Mouse (Mus musculus) small intestine, adult 2 months (tissue): ENCODE results near the gene Prune1. TPM values are rescaled to one million over a fixed set of nuclear protein-coding genes. Genes with fewer than 3 reads are reported as not detected.
A peak's percentile ranks its signal among the peaks of the same experiment; 100 is the strongest.

Experiments
- H3K27ac ChIP-seq: fragments of 200-500 bp; 2 replicates; pipeline ENCODE4 v1.5.1; 2012; ENCODE audit warnings: low read depth, low read length, control low read depth, inconsistent platforms; ENCODE audit not compliant: insufficient read depth
- H3K27me3 ChIP-seq: fragments of 200-500 bp; 2 replicates; pipeline ENCODE4 v1.6.1; 2012; ENCODE audit warnings: mild to moderate bottlenecking, moderate library complexity, low read length, inconsistent platforms; ENCODE audit not compliant: control insufficient read depth, insufficient read depth
- H3K36me3 ChIP-seq: fragments of 200-500 bp; 2 replicates; pipeline ENCODE4 v1.6.1; 2012; ENCODE audit warnings: mild to moderate bottlenecking, low read length, control low read depth, inconsistent platforms; ENCODE audit not compliant: control insufficient read depth, insufficient read depth
- H3K4me1 ChIP-seq: fragments of 200-500 bp; 2 replicates; pipeline ENCODE4 v1.6.1; 2012; ENCODE audit warnings: low read length, inconsistent platforms, mixed read lengths; ENCODE audit not compliant: control insufficient read depth, insufficient read depth, insufficient read length
- H3K4me3 ChIP-seq: fragments of 200-500 bp; 2 replicates; pipeline ENCODE4 v1.5.1; 2012; ENCODE audit warnings: low read depth, mild to moderate bottlenecking, control low read depth, inconsistent platforms, low read length, moderate library complexity
- CTCF ChIP-seq: fragments of 200-500 bp; IDR thresholded peaks from 2 replicates; pipeline ENCODE4 v1.5.1; 2012; ENCODE audit warnings: low read depth, mild to moderate bottlenecking, control low read depth, inconsistent platforms, low read length, moderate library complexity, mixed read lengths; ENCODE audit not compliant: insufficient replicate concordance, insufficient read length; ENCODE audit errors: extremely low read depth
- POLR2A ChIP-seq: fragments of 200-500 bp; IDR thresholded peaks from 2 replicates; pipeline ENCODE4 v1.6.1; 2012; ENCODE audit warnings: low read depth, mild to moderate bottlenecking, control low read depth, inconsistent platforms, low read length, moderate library complexity
- WGBS: fragments of 180-500 bp; shearing (Covaris S2); methylation state at CpG from one replicate; pipeline ENCODE4 v1.1.7; 2018; 5-methylcytosine and 5-hydroxymethylcytosine counted together
- polyA plus RNA-seq: library from polyadenylated mRNA; depleted of rRNA; stranded (reverse); fragments of >200 nt; gene quantifications from 2 replicates; pipeline ENCODE4 v1.2.3, GENCODE M21; 2012

Prune1 gene
- polyA plus RNA-seq, 1 experiment, result 11.5 TPM

DNA sequence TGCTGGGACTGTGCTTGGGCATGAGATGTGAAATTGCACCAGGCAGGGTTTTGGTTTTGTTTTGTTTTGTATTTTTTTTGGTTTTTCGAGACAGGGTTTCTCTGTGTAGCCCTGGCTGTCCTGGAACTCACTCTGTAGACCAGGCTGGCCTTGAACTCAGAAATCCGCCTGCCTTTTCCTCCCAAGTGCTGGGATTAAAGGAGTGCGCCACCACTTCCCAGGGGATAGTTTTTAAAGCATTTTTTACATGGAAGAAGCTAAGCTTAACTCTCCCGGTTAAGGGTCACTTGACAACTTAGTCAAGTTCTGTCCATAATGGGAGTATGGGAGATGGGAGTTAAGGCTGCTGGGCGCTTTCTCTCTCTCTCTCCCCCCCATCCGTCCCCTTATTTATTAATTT lies 32.2 kb upstream of the Prune1 start:
- 89% methylated on average over 6 of the region's 6 CpGs for WGBS
- H3K27ac ChIP-seq, result no peak overlapping the region
- H3K36me3 ChIP-seq, result no peaks in the 10 kb centered on the region
- no peaks in the 10 kb centered on the region for H3K27me3 ChIP-seq
- TF ChIP-seq CTCF, result no peak
- TF ChIP-seq POLR2A, result no peak
- no peak overlapping the region for H3K4me3 ChIP-seq
- H3K4me1 ChIP-seq, result peaks cover 26% of the 10 kb centered on the region; the same call in 1 of the 2 replicates

DNA sequence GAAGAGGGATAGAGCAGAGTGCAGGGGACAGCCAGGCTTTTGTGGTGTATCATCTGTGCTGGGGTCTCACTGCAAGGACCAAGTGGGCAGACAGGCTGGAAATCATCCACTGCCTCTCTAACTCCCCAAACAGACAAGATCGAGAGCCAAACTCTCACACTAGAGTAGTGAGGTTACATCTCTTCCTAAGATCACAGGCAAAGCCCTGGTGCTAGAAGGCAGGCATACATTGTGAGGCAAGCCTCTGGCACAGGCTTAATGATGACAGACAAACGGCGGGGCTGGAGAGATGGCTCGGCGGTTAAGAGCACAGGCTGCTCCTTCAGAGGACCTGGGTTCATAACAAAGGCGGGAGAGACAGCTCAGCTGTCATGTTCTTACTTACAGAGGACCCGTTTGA lies 31.6 kb upstream of the Prune1 start:
- 79% methylated on average over 7 of the region's 7 CpGs for WGBS
- Histone ChIP-seq H3K36me3 (no peaks in the 10 kb centered on the region), H3K4me1 (peaks cover 22% of the 10 kb centered on the region; the same call in 1 of the 2 replicates), H3K27ac (no peak overlapping the region), H3K4me3 (no peak overlapping the region), H3K27me3 (no peaks in the 10 kb centered on the region)
- TF ChIP-seq CTCF, result no peak
- TF ChIP-seq POLR2A, result no peak

DNA sequence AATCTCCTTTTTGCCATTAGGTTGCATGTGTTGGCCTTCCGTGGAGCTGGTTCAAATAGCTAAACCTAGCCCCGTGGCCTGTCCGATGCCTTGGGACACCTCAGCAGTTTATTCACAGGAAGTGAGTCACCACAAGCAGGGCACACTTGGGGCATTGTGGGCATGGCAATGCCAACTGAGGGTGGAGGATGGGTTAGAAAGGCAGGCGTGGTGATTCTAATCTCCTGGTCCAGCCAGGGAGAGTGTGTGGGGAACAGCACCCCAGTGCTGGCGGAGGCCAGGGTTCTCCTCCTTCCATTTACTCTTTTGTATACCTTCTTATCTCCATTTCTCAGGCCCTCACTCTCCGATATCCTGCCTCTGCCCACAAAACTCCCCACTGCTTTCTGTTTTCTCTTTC lies 30.7 kb upstream of the Prune1 start:
- H3K36me3 ChIP-seq, result no peaks in the 10 kb centered on the region
- H3K4me1 ChIP-seq, result peaks cover 15% of the 10 kb centered on the region; the same call in 1 of the 2 replicates
- H3K27me3 ChIP-seq, result no peaks in the 10 kb centered on the region
- H3K27ac ChIP-seq, result peak overlapping the region; percentile 33; the same call in 1 of the 2 replicates
- TF ChIP-seq CTCF (no peak), POLR2A (no peak)
- no peak overlapping the region for H3K4me3 ChIP-seq
- 35% methylated on average over 6 of the region's 6 CpGs for WGBS

DNA sequence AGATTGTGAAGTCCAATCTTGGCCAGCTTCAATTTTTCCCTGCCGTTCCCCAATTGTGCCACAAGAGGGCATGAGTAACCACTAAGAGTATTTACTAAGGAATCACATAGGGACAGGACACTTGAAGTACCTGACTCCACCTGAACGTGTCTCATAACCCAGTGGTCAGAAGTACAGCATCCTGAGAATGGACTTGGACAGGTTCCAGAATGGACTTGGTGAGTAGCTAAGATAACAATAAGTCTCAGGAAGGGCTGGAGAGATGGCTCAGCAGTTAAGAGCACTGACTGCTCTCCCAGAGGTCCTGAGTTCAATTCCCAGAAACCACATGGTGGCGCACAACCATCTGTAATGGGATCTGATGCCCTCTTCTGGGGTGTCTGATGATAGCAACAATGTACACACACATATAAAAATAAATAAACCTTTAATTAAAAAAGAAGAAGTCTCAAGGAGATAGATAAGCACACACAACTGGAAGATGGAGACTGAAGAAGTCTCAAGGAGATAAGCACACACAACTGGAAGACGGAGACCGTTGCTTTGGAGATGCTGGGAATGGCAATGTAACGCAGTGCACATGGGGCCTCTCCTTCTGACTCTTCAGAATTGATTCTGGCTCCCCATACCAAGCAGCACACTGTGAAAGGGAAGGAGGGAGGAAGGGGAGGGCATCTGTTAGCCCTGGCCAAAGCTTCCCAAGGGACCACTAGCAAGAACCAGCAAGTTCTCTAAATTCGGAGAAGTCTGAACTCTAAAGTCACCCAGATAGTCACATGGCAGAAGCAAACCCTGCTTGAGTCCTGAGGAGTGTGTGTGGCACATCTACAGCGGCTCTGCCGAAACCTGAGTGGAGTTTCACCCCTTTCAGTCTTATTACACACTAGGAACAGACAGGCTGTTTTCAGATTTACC lies 29.3 kb upstream of the Prune1 start:
- H3K4me1 ChIP-seq, result peaks cover 8% of the 10 kb centered on the region; the same call in 1 of the 2 replicates
- WGBS, result 68% methylated on average over 9 of the region's 9 CpGs
- no peak overlapping the region for H3K4me3 ChIP-seq

DNA sequence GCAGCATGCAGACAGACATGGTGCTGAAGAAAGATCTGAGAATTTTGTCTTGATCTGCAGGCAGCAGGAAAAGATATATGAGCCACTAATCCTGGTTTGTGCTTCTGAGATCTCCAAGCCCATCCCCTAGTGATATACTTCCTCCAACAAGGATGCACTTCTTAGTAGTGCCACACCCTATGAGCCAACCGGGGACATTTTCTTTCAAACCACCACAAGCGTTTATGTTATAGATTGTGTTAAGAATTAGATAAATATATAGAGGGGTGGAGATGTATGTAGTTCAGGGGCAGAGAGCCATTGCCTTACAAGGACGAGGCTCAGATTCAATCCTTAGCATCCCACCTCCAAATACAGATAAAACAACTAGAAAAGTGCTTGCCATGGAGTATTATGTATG lies 28.6 kb upstream of the Prune1 start:
- no peaks in the 10 kb centered on the region for H3K27me3 ChIP-seq
- H3K36me3 ChIP-seq, result no peaks in the 10 kb centered on the region
- 37% methylated on average over 3 of the region's 3 CpGs for WGBS
- no peak overlapping the region for H3K27ac ChIP-seq
- TF ChIP-seq CTCF (no peak), POLR2A (no peak)
- H3K4me3 ChIP-seq, result no peak overlapping the region
- H3K4me1 ChIP-seq, result peaks cover 6% of the 10 kb centered on the region; the same call in 1 of the 2 replicates

More for the DNA sequence above, 29.3 kb upstream of the Prune1 start:
- peak; percentile 39; the same call in 1 of the 2 replicates for TF ChIP-seq CTCF
- no peak for TF ChIP-seq POLR2A
- Histone ChIP-seq H3K27ac (no peak overlapping the region), H3K36me3 (no peaks in the 10 kb centered on the region), H3K27me3 (no peaks in the 10 kb centered on the region)

DNA sequence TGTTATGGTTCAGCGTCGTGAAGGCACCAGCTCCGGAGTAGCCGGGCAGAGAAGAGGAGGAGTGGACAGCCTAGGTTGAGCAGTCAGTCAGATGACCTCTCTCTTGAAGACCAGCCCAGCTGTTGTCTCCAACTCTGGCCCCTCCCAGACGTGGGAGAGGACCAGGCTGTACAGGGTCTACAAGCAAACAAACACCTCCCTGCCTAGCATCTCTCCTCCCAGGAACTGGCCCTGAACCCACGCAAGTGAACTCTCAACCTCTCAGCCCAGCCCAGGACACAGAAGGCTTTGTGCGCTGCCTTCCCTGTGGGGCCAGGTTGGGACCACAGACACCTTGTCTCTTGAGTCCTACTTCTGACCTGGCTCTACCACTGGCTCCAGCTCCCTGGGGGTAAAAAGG lies 25.2 kb upstream of the Prune1 start, which contains the start of gene Anxa9:
Gene Anxa9 (minus strand): TSS at position 77 of the 400 bp plus-strand sequence.
- no peak for TF ChIP-seq POLR2A
- Histone ChIP-seq H3K36me3 (no peaks in the 10 kb centered on the region), H3K27me3 (no peaks in the 10 kb centered on the region), H3K27ac (no peak within 1 kb of the TSS), H3K4me3 (no peak within 1 kb of the TSS), H3K4me1 (peaks cover 1% of the 10 kb centered on the region; the same call in 1 of the 2 replicates)
- 44% methylated on average over 7 of the region's 7 CpGs for WGBS

DNA sequence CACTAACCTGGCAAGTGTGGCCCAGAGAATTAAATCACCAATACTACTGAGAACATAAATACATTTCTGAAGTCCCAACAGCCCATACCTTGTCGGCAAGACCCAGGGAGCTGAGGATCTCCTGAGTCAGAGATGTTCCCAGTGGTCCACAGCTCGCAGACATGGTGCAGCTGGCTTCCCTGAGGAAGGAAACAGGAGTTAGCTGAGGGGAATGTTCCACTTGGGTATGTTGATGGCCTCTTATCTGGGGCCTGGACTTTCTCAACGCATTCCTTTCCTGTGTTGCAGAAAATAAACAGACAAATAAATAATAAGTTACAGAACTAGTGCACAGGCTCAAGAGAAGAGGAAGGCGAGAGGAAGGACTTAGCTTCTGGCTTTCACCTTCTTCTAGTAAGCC lies 24.4 kb upstream of the Prune1 start:
- Histone ChIP-seq H3K4me3 (no peak overlapping the region), H3K4me1 (peaks cover under 1% of the 10 kb centered on the region; the same call in 1 of the 2 replicates), H3K27me3 (no peaks in the 10 kb centered on the region), H3K27ac (no peak overlapping the region), H3K36me3 (no peaks in the 10 kb centered on the region)
- 67% methylated on average over 4 of the region's 4 CpGs for WGBS
- TF ChIP-seq POLR2A, result no peak
- TF ChIP-seq CTCF, result no peak
